ENCODE assay signal across 9 mouse cellular contexts in genomic region chr12:9002038-9002648, GRCm38 (mm10). TPM values are rescaled to one million over a fixed set of nuclear protein-coding genes. Genes with fewer than 3 reads are reported as not detected.
DNase-seq lines count a peak whose midpoint lies in the region; ATAC-seq and TF ChIP-seq lines count a peak whose summit lies in the region.
"Had no signal": no experiment of that assay in that cellular context is flagged by ENCODE, and none has a peak within 500 bp of the region (broad histone marks: within the 10 kb centered on the region; RNA-seq: fewer than 3 reads in every experiment).

No protein-coding gene starts in this region.

- no peak overlapping the region for H3K4me3 ChIP-seq in liver, adult 2 months (ENCODE audit: insufficient read depth, low read depth, low read length)
- H3K4me3 ChIP-seq in liver, embryonic 11.5 days (ENCODE audit: low read depth, low read length): no peak overlapping the region
- no peak overlapping the region for H3K4me3 ChIP-seq in forebrain, embryonic 10.5 days
- no peak overlapping the region for H3K4me3 ChIP-seq in midbrain, embryonic 11.5 days (ENCODE audit: low read depth, low read length)

- no peak for TF ChIP-seq POLR2A in liver, adult 2 months (IDR thresholded peaks at IDR 0.05; ENCODE audit: extremely low read depth, insufficient read depth, low read length)

- no peaks in the 10 kb centered on the region for H3K79me2 ChIP-seq in liver, adult 2 months (ENCODE audit: control insufficient read depth, insufficient read depth, low read length)

- H3K36me3 ChIP-seq in liver, adult 2 months (ENCODE audit: control insufficient read depth, insufficient read depth, low read length): no peaks in the 10 kb centered on the region
- H3K36me3 ChIP-seq in liver, embryonic 11.5 days (ENCODE audit: control insufficient read depth, insufficient read depth, low read length): no peaks in the 10 kb centered on the region
- peaks cover 17% of the 10 kb centered on the region for H3K36me3 ChIP-seq in forebrain, embryonic 10.5 days (replicated peaks)
- no peaks in the 10 kb centered on the region for H3K36me3 ChIP-seq in midbrain, embryonic 11.5 days (ENCODE audit: control insufficient read depth, insufficient read depth, low read length)

- 5% methylated on average over 5 of the region's 5 CpGs for WGBS in liver, adult 2 months
- WGBS in liver, embryonic 11.5 days: 16% methylated on average over 5 of the region's 5 CpGs
- WGBS in forebrain, embryonic 10.5 days: 17% methylated on average over 5 of the region's 5 CpGs
- WGBS in midbrain, embryonic 11.5 days: 20% methylated on average over 5 of the region's 5 CpGs

- H3K9me3 ChIP-seq in liver, embryonic 11.5 days (ENCODE audit: control insufficient read depth, low read length): no peaks in the 10 kb centered on the region
- 0 out of 2 replicates have a peak, but pooled peaks cover 4% of the 10 kb centered on the region for H3K9me3 ChIP-seq in forebrain, embryonic 10.5 days
- no peaks in the 10 kb centered on the region for H3K9me3 ChIP-seq in midbrain, embryonic 11.5 days (ENCODE audit: control insufficient read depth, low read length)

- 0 out of 2 replicates have a peak, but pooled peaks cover 2% of the 10 kb centered on the region for H3K4me1 ChIP-seq in liver, adult 2 months (ENCODE audit: control insufficient read depth, insufficient read depth, low read length)
- H3K4me1 ChIP-seq in liver, embryonic 11.5 days (replicated peaks; ENCODE audit: control insufficient read depth, insufficient read depth, low read length): no peaks in the 10 kb centered on the region
- peaks cover 6% of the 10 kb centered on the region; the same call in 1 of the 2 replicates for H3K4me1 ChIP-seq in forebrain, embryonic 10.5 days
- H3K4me1 ChIP-seq in midbrain, embryonic 11.5 days (ENCODE audit: control insufficient read depth, insufficient read depth, low read length): no peaks in the 10 kb centered on the region

- 0 out of 2 replicates have a peak overlapping the region, but pooled peaks have one; percentile 34 for H3K9ac ChIP-seq in liver, adult 2 months (ENCODE audit: low read depth, low read length)
- no peak overlapping the region for H3K9ac ChIP-seq in liver, embryonic 11.5 days (ENCODE audit: low read depth, low read length)
- H3K9ac ChIP-seq in midbrain, embryonic 11.5 days (ENCODE audit: low read length): no peak overlapping the region

- DNase-seq in liver, adult 2 months (ENCODE audit: extremely low read depth, low read depth, low spot score): peak; percentile 76
- DNase-seq in liver, embryonic 11.5 days (ENCODE audit: low spot score): no peak
- peak; percentile 47 for DNase-seq in c-Kit-positive CD71-negative TER-119-negative erythroid progenitor cells, embryonic 14.5 days (ENCODE audit: low read depth)
- peak; percentile 33 for DNase-seq in forebrain, embryonic 10.5 days (ENCODE audit: extremely low spot score, low spot score)
- peak; percentile 69 for DNase-seq in heart, postnatal 4 days
- DNase-seq in layer of hippocampus, postnatal 10 days (ENCODE audit: low spot score in 2 of 2): peak; percentile 44 to 68
- peak; percentile 89 for DNase-seq in midbrain, embryonic 11.5 days (ENCODE audit: low spot score, missing footprints)
- peak; percentile 13 for DNase-seq in spleen, adult 12 weeks (ENCODE audit: low spot score)

- no peak overlapping the region for H3K4me2 ChIP-seq in liver, embryonic 11.5 days
- no peak overlapping the region for H3K4me2 ChIP-seq in midbrain, embryonic 11.5 days

- TF ChIP-seq CTCF in liver, adult 2 months (IDR thresholded peaks at IDR 0.05; ENCODE audit: low read depth, low read length): peak; percentile 69

- H3K27ac ChIP-seq in liver, adult 2 months (replicated peaks; ENCODE audit: insufficient read depth, low read depth, low read length): no peak overlapping the region
- no peak overlapping the region for H3K27ac ChIP-seq in liver, embryonic 11.5 days (ENCODE audit: low read depth, low read length)
- no peak overlapping the region for H3K27ac ChIP-seq in forebrain, embryonic 10.5 days
- H3K27ac ChIP-seq in midbrain, embryonic 11.5 days (ENCODE audit: low read depth, low read length): no peak overlapping the region
- H3K27ac ChIP-seq: macrophage had no signal

- ATAC-seq in liver, embryonic 11.5 days (replicated peaks; ENCODE audit: low FRiP score): no peak
- ATAC-seq in midbrain, embryonic 11.5 days (ENCODE audit: low FRiP score): 0 out of 2 replicates have a peak, but pooled peaks have one; percentile 55

- H3K27me3 ChIP-seq in liver, adult 2 months (ENCODE audit: control insufficient read depth, insufficient read depth, low read length): no peaks in the 10 kb centered on the region
- H3K27me3 ChIP-seq in liver, embryonic 11.5 days (replicated peaks; ENCODE audit: control insufficient read depth, insufficient read depth, low read length): no peaks in the 10 kb centered on the region
- H3K27me3 ChIP-seq in forebrain, embryonic 10.5 days (ENCODE audit: poor library complexity, severe bottlenecking): no peaks in the 10 kb centered on the region
- no peaks in the 10 kb centered on the region for H3K27me3 ChIP-seq in midbrain, embryonic 11.5 days (ENCODE audit: control insufficient read depth, insufficient read depth, low read length)

RNA-seq across cellular contexts. Expression of gene Ttc32, which starts 27.7 kb away (rescaled TPM):
- total RNA-seq in liver, adult 2 months (2014; rRNA removed): 22.1 and 22.2 TPM in 2 replicates
- polyA plus RNA-seq in liver, adult 2 months (2012; rRNA removed): 13.8 and 15.9 TPM in 2 replicates
- polyA plus RNA-seq in liver, embryonic 11.5 days (2014; fragmentation: Nextera tagmentation; extraction: Ambion mirVana): 22.2 and 24.2 TPM in 2 replicates
- 18.3 and 21.2 TPM in 2 replicates for polyA plus RNA-seq in forebrain, embryonic 10.5 days (2016; fragmentation: Nextera tagmentation; extraction: Ambion mirVana)
- 10 to 100 TPM; 14.9 to 17.9 TPM for total RNA-seq in heart, postnatal 4 days (2021)
- 1 to 10 TPM; 3.7 to 4.4 TPM for total RNA-seq in layer of hippocampus, postnatal 10 days (2021)
- polyA plus RNA-seq in midbrain, embryonic 11.5 days (2014; fragmentation: Nextera tagmentation; extraction: Ambion mirVana): 24.0 and 26.2 TPM in 2 replicates

RNA-seq across cellular contexts. Expression of gene Wdr35, which starts 28.5 kb away (rescaled TPM):
- total RNA-seq in liver, adult 2 months (2014; rRNA removed): 2.9 and 3.0 TPM in 2 replicates
- 0.36 and 0.59 TPM in 2 replicates for polyA plus RNA-seq in liver, adult 2 months (2012; rRNA removed)
- polyA plus RNA-seq in liver, embryonic 11.5 days (2014; fragmentation: Nextera tagmentation; extraction: Ambion mirVana): 3.9 and 6.5 TPM in 2 replicates
- 28.1 and 28.3 TPM in 2 replicates for polyA plus RNA-seq in forebrain, embryonic 10.5 days (2016; fragmentation: Nextera tagmentation; extraction: Ambion mirVana)
- total RNA-seq in heart, postnatal 4 days (2021): 10 to 100 TPM; 14.9 to 16.7 TPM
- 10 to 100 TPM; 43.0 to 47.6 TPM for total RNA-seq in layer of hippocampus, postnatal 10 days (2021)
- polyA plus RNA-seq in midbrain, embryonic 11.5 days (2014; fragmentation: Nextera tagmentation; extraction: Ambion mirVana): 23.3 and 25.7 TPM in 2 replicates

RNA-seq across cellular contexts. Expression of gene Matn3, which starts 54.4 kb away (rescaled TPM):
- total RNA-seq in liver, adult 2 months (2014; rRNA removed): not detected in 2 replicates
- polyA plus RNA-seq in liver, adult 2 months (2012; rRNA removed): not detected in 2 replicates
- polyA plus RNA-seq in liver, embryonic 11.5 days (2014; fragmentation: Nextera tagmentation; extraction: Ambion mirVana): 0.37 and 0.40 TPM in 2 replicates
- 5.9 and 7.0 TPM in 2 replicates for polyA plus RNA-seq in forebrain, embryonic 10.5 days (2016; fragmentation: Nextera tagmentation; extraction: Ambion mirVana)
- total RNA-seq in heart, postnatal 4 days (2021): under 1 TPM in 1 of 2 experiments, not detected in 1; 0.09 TPM
- under 1 TPM in 1 of 2 experiments, not detected in 1; 0.11 TPM for total RNA-seq in layer of hippocampus, postnatal 10 days (2021)
- polyA plus RNA-seq in midbrain, embryonic 11.5 days (2014; fragmentation: Nextera tagmentation; extraction: Ambion mirVana): 1.3 and 1.4 TPM in 2 replicates
- polyA plus RNA-seq: macrophage had no signal
